Mouse (Mus musculus) spleen, adult 18-20 months (tissue): ENCODE data around the gene Fgf14.
"Not testable (repeated sequence)": the region's sequence is repeated elsewhere in the genome, so short reads cannot be mapped to it uniquely, and the experiment has no call there.

Source experiments
- DNase-seq, 2 experiments: peaks; one replicate each; pipeline ENCODE4 v3.0.0; 2022; ENCODE audit warnings: mixed read lengths in 2 of 2

Fgf14 gene

GRCm38 (mm10) chr14:124676506-124677177 lies at the start of gene Fgf14:
TSS of gene Fgf14 (minus strand) at chr14:124677127.
- no peak for DNase-seq

DNA sequence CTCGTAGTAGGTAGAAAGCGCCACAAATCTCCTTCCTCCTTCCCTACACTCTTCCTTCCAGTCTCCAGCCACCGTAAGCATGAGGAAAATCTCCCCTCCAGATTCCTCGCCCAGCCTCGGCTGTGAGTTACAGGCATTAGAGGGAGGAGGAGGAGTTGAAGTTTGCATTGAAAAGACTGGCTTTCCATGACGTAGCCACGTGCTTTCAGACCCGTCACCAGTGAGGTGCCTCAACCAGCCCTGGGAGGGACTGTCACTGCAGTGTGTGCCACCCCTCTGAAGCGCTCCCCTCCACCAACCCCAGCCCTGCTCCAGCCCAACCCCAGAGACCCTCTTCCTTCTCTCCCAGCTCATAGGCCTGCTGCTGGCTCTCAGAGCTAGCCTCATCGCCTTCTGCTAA lies 452 bp upstream of the Fgf14 start:
- no peak for DNase-seq

GRCm38 (mm10) chr14:124675654-124676505 lies 1.0 kb downstream of the Fgf14 start:
- no peak for DNase-seq

- DNase-seq: no peak
These were observed 1.7 kb downstream of the Fgf14 start for GRCm38 (mm10) chr14:124675142-124675653.

GRCm38 (mm10) chr14:124674536-124675141 lies 2.3 kb downstream of the Fgf14 start:
- no peak for DNase-seq

- DNase-seq: no peak
These were observed 7.2 kb downstream of the Fgf14 start for GRCm38 (mm10) chr14:124669739-124670138.

GRCm38 (mm10) chr14:124642822-124643221 lies 34.1 kb downstream of the Fgf14 start:
- DNase-seq: no peak

- DNase-seq: no peak
These were observed 42.0 kb downstream of the Fgf14 start for GRCm38 (mm10) chr14:124634881-124635280.

GRCm38 (mm10) chr14:124613473-124613872 lies 63.5 kb downstream of the Fgf14 start:
- no peak for DNase-seq

DNA sequence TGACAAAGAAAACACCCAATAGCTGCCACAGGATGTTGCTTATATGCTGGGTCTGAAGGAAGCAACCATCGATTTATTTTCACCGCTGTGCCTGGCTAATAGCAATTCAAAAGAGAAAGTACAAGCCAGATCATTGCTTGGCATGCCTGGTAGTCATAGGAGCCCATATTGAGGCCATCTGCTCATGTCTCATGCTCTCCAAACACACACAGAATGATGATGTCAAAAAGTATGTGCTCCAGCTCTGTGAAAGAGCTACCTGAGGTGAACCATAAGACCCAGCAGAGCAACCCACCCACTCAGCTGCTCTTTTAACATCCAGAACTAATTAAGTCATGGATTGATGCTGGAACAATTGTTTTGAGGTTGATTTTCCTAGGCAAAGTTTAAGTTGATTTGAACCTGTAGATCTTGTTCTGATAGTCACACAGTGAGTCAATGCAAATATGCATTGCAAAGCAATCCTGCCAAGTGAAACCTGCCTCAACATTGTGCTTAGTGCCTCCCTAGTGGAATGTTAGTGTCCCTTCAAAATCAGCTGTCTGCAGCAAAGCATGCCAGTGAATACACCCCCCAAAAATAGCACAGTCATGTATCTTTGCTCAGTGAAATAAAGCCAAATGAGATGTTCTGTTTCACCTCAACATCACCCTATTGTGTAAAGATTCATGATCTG lies 70.8 kb downstream of the Fgf14 start:
- no peak for DNase-seq

- no peak for DNase-seq
These were observed 71.7 kb downstream of the Fgf14 start for GRCm38 (mm10) chr14:124605031-124605743.

GRCm38 (mm10) chr14:124576571-124576970 lies 100.4 kb downstream of the Fgf14 start:
- no peak for DNase-seq

GRCm38 (mm10) chr14:124575130-124575885 lies 101.6 kb downstream of the Fgf14 start:
- no peak for DNase-seq

DNA sequence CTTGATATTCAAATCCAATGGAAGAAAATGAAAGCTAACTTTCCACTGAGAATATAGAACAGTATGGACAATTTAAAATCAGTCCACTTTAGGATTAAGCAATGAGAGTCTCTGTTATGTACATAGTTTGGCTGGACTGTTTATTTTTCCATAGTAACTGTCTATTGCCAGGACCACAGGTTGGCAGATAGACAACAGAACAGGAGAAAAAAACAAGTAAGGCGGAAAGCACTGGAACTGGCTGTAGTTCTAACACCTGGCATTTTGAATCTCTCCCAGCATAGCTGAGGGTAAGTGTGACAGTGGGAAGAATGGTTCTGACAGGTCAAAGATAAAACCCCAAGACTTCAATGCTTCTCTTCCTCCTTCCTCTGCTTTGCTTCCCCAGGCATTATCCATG lies 110.5 kb downstream of the Fgf14 start:
- no peak for DNase-seq

- no peak for DNase-seq
These were observed 115.4 kb downstream of the Fgf14 start for GRCm38 (mm10) chr14:124561544-124561943.

DNA sequence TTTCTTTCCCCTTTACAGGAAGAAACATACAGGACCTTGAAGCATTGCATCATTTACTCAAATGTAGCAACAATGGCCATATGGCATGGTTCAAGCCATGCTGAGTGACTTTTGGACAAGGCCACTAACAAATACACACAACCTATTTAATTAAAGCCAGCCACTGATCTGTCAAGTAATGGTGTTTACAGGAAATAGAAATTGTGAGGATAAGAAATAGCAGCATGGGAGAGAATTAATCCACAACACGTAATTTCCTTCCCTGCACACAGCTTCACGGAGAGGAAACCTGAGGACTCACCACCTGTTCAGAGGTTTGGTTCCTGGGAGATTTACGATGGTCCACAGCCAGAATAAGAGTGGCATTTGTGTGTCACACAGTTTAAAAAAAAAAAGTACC lies 140.8 kb downstream of the Fgf14 start:
- DNase-seq: no peak

- DNase-seq: not testable (repeated sequence)
These were observed 141.6 kb downstream of the Fgf14 start for GRCm38 (mm10) chr14:124535376-124535775.

GRCm38 (mm10) chr14:124532051-124532450 lies 144.9 kb downstream of the Fgf14 start:
- no peak for DNase-seq

DNA sequence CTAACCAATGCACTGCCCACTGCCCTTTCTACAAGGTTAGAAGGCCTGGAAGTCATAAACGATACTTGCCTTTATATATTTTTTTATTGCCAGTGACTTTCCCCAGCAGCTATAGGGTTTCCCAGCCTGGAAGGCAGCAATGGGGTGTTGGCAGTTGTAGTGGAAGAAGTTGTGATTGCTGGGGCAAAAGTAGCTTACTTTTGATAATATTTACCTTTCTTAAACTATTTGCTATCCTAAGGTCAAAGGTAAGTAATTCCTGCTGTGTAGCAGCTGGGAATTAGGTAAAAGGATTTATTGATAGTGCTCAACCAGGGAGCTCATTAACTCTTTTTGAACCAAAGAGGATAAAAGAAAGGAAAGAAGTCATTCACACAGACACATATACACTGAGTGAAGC lies 164.9 kb downstream of the Fgf14 start:
- no peak for DNase-seq

DNA sequence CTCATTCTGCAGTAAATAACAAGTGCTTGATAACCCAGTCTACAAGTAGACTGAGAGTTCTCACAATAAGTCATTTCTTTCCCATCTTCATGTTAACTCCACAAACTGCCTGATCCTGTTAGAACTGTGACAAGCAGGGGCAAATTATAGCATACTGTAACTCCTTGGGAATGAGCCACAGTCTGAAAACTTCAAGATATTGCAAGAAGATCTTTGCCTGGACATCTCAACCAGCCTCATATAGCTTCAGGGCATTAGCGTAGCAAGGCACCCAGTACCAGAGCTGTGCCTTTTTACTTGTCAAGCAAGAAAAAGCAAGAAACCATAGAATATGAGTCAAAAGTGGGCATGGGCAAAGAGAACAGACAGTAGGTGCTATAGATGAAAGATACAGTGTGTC lies 188.0 kb downstream of the Fgf14 start:
- DNase-seq: no peak

- DNase-seq: no peak
These were observed 191.7 kb downstream of the Fgf14 start for GRCm38 (mm10) chr14:124485261-124485660.
